Mouse (Mus musculus) retina, adult 2 months (tissue): ENCODE measurements around the gene Crb2.

ENCODE experiments used
- DNase-seq: peaks from one replicate; pipeline ENCODE4 v3.0.0-alpha.2; 2012; ENCODE audit warnings: low read depth, low spot score

Gene Crb2

GRCm38 (mm10) chr2:37797046-37797445, 21.0 kb downstream of the Crb2 start:
- DNase-seq = no peak

GRCm38 (mm10) chr2:37799137-37799536, 23.1 kb downstream of the Crb2 start:
- peak; percentile 62 for DNase-seq

- no peak for DNase-seq
Measured at GRCm38 (mm10) chr2:37801687-37802086, 25.6 kb downstream of the Crb2 start.

GRCm38 (mm10) chr2:37802610-37803212, 26.7 kb downstream of the Crb2 start:
- peak; percentile 72 for DNase-seq

GRCm38 (mm10) chr2:37811682-37812081, 35.6 kb downstream of the Crb2 start:
- DNase-seq = no peak

GRCm38 (mm10) chr2:37812401-37812800, 36.4 kb downstream of the Crb2 start:
- DNase-seq = no peak

- DNase-seq = no peak
Measured at GRCm38 (mm10) chr2:37814820-37815361, 38.8 kb downstream of the Crb2 start.

- peak; percentile 67 for DNase-seq
Measured at GRCm38 (mm10) chr2:37815676-37816075, 39.6 kb downstream of the Crb2 start.

GRCm38 (mm10) chr2:37818761-37819525, 42.9 kb downstream of the Crb2 start:
- DNase-seq = no peak

- DNase-seq = no peak
Measured at GRCm38 (mm10) chr2:37819526-37820152, 43.6 kb downstream of the Crb2 start.

GRCm38 (mm10) chr2:37822122-37822521, 46.1 kb downstream of the Crb2 start:
- no peak for DNase-seq

- DNase-seq = no peak
Measured at GRCm38 (mm10) chr2:37823826-37824225, 47.8 kb downstream of the Crb2 start.

GRCm38 (mm10) chr2:37829758-37830275, 53.8 kb downstream of the Crb2 start:
- DNase-seq = no peak

- no peak for DNase-seq
Measured at GRCm38 (mm10) chr2:37832253-37832652, 56.2 kb downstream of the Crb2 start.

GRCm38 (mm10) chr2:37836926-37837325, 60.9 kb downstream of the Crb2 start:
- no peak for DNase-seq

GRCm38 (mm10) chr2:37837542-37837941, 61.5 kb downstream of the Crb2 start:
- DNase-seq = no peak

GRCm38 (mm10) chr2:37838202-37838984, 62.3 kb downstream of the Crb2 start:
- DNase-seq = no peak

GRCm38 (mm10) chr2:37839922-37840321, 63.9 kb downstream of the Crb2 start:
- DNase-seq = no peak

- peak; percentile 53 for DNase-seq
Measured at GRCm38 (mm10) chr2:37842151-37842569, 66.1 kb downstream of the Crb2 start.

- DNase-seq = no peak
Measured at GRCm38 (mm10) chr2:37842719-37843118, 66.7 kb downstream of the Crb2 start.
